Comparison of ENCODE assay signal across 1 mouse cellular context in genomic region chr6:125081797-125082560, GRCm38 (mm10).
TF ChIP-seq lines count a peak whose summit lies in the region.

No protein-coding gene starts in this region.

TF ChIP-seq in C2C12, 6 proteins besides CTCF, POLR2A, EP300 and RAD21 (continued from another document):
- no peak for TF ChIP-seq CEBPB (IDR thresholded peaks at IDR 0.05; ENCODE audit: low read depth)
